Mouse (Mus musculus) liver, embryonic 15.5 days (tissue): ENCODE measurements around the gene Rbms3. TPM values are rescaled to one million over a fixed set of nuclear protein-coding genes. Genes with fewer than 3 reads are reported as not detected.

Experiments used
- ATAC-seq: fragments of 200-750 bp; cut with Nextera tagmentation; 2 replicates; pipeline ENCODE4 v1.8.0; 2017; ENCODE audit warnings: moderate number of reproducible peaks, mild to moderate bottlenecking, moderate library complexity; ENCODE audit not compliant: insufficient read depth
- H3K27ac ChIP-seq: fragments of 300-500 bp; sonication (generic); replicated peaks from 2 replicates; pipeline ENCODE4 v1.5.1; 2015; ENCODE audit warnings: mild to moderate bottlenecking, inconsistent platforms
- H3K27me3 ChIP-seq: fragments of 300-500 bp; sonication (generic); 2 replicates; pipeline ENCODE4 v1.6.1; 2015; ENCODE audit warnings: mild to moderate bottlenecking, inconsistent platforms
- H3K36me3 ChIP-seq: fragments of 300-500 bp; sonication (generic); replicated peaks from 2 replicates; pipeline ENCODE4 v1.6.1; 2015; ENCODE audit warnings: moderate library complexity, mild to moderate bottlenecking, inconsistent platforms
- H3K4me1 ChIP-seq: fragments of 300-500 bp; sonication (generic); replicated peaks from 2 replicates; pipeline ENCODE4 v1.6.1; 2015; ENCODE audit warnings: inconsistent platforms
- H3K4me2 ChIP-seq: fragments of 300-500 bp; sonication (generic); 2 replicates; pipeline ENCODE4 v1.6.1; 2015; ENCODE audit warnings: moderate library complexity, mild to moderate bottlenecking, inconsistent platforms
- H3K4me3 ChIP-seq: fragments of 300-500 bp; sonication (generic); replicated peaks from 2 replicates; pipeline ENCODE4 v1.5.1; 2015; ENCODE audit warnings: mild to moderate bottlenecking, inconsistent platforms
- H3K9ac ChIP-seq: fragments of 300-500 bp; sonication (generic); 2 replicates; pipeline ENCODE4 v1.6.1; 2015; ENCODE audit warnings: moderate library complexity, mild to moderate bottlenecking, inconsistent platforms
- H3K9me3 ChIP-seq: fragments of 300-500 bp; sonication (generic); replicated peaks from 2 replicates; pipeline ENCODE4 v1.6.1; 2016; ENCODE audit warnings: inconsistent platforms
- WGBS: fragments of 180-500 bp; shearing (Covaris S2); methylation state at CpG from one replicate; pipeline ENCODE4 v1.1.7; 2015; ENCODE audit warnings: mixed read lengths; ENCODE audit not compliant: insufficient replicate concordance; 5-methylcytosine and 5-hydroxymethylcytosine counted together
- polyA plus RNA-seq: library from polyadenylated mRNA; unstranded; fragments of >200 nt; fragmentation: Nextera tagmentation; extraction: Ambion mirVana; gene quantifications from 2 replicates; pipeline ENCODE4 v1.2.1, GENCODE M21; 2015

The Rbms3 gene
- polyA plus RNA-seq, 1 experiment from 2014 or later = 3.0 TPM

GRCm38 (mm10) chr9:116596046-116596445 lies 1033.7 kb downstream of the Rbms3 start:
- H3K9ac ChIP-seq = no peak overlapping the region
- no peak overlapping the region for H3K27ac ChIP-seq
- H3K9me3 ChIP-seq = no peaks in the 10 kb centered on the region
- no peaks in the 10 kb centered on the region for H3K36me3 ChIP-seq
- WGBS = 83% methylated on average over 10 of the region's 10 CpGs
- ATAC-seq = no peak
- no peaks in the 10 kb centered on the region for H3K4me1 ChIP-seq
- no peak overlapping the region for H3K4me2 ChIP-seq
- H3K27me3 ChIP-seq = no peaks in the 10 kb centered on the region
- H3K4me3 ChIP-seq = no peak overlapping the region

GRCm38 (mm10) chr9:116592486-116592885 lies 1037.2 kb downstream of the Rbms3 start:
- no peaks in the 10 kb centered on the region for H3K9me3 ChIP-seq
- WGBS = 58% methylated on average over 4 of the region's 4 CpGs
- H3K27ac ChIP-seq = no peak overlapping the region
- H3K4me1 ChIP-seq = no peaks in the 10 kb centered on the region
- no peaks in the 10 kb centered on the region for H3K36me3 ChIP-seq
- no peak overlapping the region for H3K9ac ChIP-seq
- no peak overlapping the region for H3K4me2 ChIP-seq
- ATAC-seq = no peak
- no peak overlapping the region for H3K4me3 ChIP-seq
- H3K27me3 ChIP-seq = no peaks in the 10 kb centered on the region

GRCm38 (mm10) chr9:116591071-116591470 lies 1038.6 kb downstream of the Rbms3 start:
- ATAC-seq = no peak
- no peak overlapping the region for H3K4me3 ChIP-seq
- no peaks in the 10 kb centered on the region for H3K4me1 ChIP-seq
- H3K27me3 ChIP-seq = no peaks in the 10 kb centered on the region
- H3K9ac ChIP-seq = no peak overlapping the region
- H3K9me3 ChIP-seq = no peaks in the 10 kb centered on the region
- H3K36me3 ChIP-seq = no peaks in the 10 kb centered on the region
- no peak overlapping the region for H3K4me2 ChIP-seq
- 72% methylated on average over 9 of the region's 9 CpGs for WGBS
- no peak overlapping the region for H3K27ac ChIP-seq

- 32% methylated on average over 2 of the region's 2 CpGs for WGBS
- no peaks in the 10 kb centered on the region for H3K9me3 ChIP-seq
- no peaks in the 10 kb centered on the region for H3K27me3 ChIP-seq
- no peak overlapping the region for H3K9ac ChIP-seq
- no peaks in the 10 kb centered on the region for H3K36me3 ChIP-seq
- ATAC-seq = no peak
- H3K4me3 ChIP-seq = no peak overlapping the region
- H3K4me2 ChIP-seq = no peak overlapping the region
- H3K27ac ChIP-seq = no peak overlapping the region
- H3K4me1 ChIP-seq = no peaks in the 10 kb centered on the region
Measured at GRCm38 (mm10) chr9:116569680-116570079, 1060.0 kb downstream of the Rbms3 start.

GRCm38 (mm10) chr9:116566711-116567110 lies 1063.0 kb downstream of the Rbms3 start:
- H3K27me3 ChIP-seq = no peaks in the 10 kb centered on the region
- H3K36me3 ChIP-seq = no peaks in the 10 kb centered on the region
- no peak overlapping the region for H3K4me2 ChIP-seq
- H3K4me1 ChIP-seq = no peaks in the 10 kb centered on the region
- no peaks in the 10 kb centered on the region for H3K9me3 ChIP-seq
- no peak overlapping the region for H3K4me3 ChIP-seq
- ATAC-seq = no peak
- no peak overlapping the region for H3K9ac ChIP-seq
- WGBS = 58% methylated on average over 7 of the region's 7 CpGs
- no peak overlapping the region for H3K27ac ChIP-seq

- Histone ChIP-seq H3K36me3 (no peaks in the 10 kb centered on the region), H3K4me1 (no peaks in the 10 kb centered on the region), H3K27me3 (no peaks in the 10 kb centered on the region), H3K4me3 (no peak overlapping the region), H3K9me3 (no peaks in the 10 kb centered on the region), H3K27ac (no peak overlapping the region), H3K4me2 (no peak overlapping the region), H3K9ac (no peak overlapping the region)
- ATAC-seq = no peak
- WGBS = 77% methylated on average over 5 of the region's 5 CpGs
Measured at GRCm38 (mm10) chr9:116557781-116558180, 1071.9 kb downstream of the Rbms3 start.

GRCm38 (mm10) chr9:116556641-116557040 lies 1073.1 kb downstream of the Rbms3 start:
- Histone ChIP-seq H3K4me2 (no peak overlapping the region), H3K27ac (no peak overlapping the region), H3K9me3 (no peaks in the 10 kb centered on the region), H3K27me3 (no peaks in the 10 kb centered on the region), H3K9ac (no peak overlapping the region), H3K4me3 (no peak overlapping the region), H3K36me3 (no peaks in the 10 kb centered on the region), H3K4me1 (no peaks in the 10 kb centered on the region)
- WGBS = 56% methylated on average over 8 of the region's 8 CpGs
- no peak for ATAC-seq

GRCm38 (mm10) chr9:116553181-116553580 lies 1076.5 kb downstream of the Rbms3 start:
- Histone ChIP-seq H3K4me2 (no peak overlapping the region), H3K4me3 (no peak overlapping the region), H3K27me3 (no peaks in the 10 kb centered on the region), H3K9ac (no peak overlapping the region), H3K36me3 (no peaks in the 10 kb centered on the region), H3K27ac (no peak overlapping the region), H3K9me3 (no peaks in the 10 kb centered on the region), H3K4me1 (no peaks in the 10 kb centered on the region)
- ATAC-seq = no peak
- 46% methylated on average over 3 of the region's 3 CpGs for WGBS

- Histone ChIP-seq H3K4me2 (no peak overlapping the region), H3K27me3 (no peaks in the 10 kb centered on the region; the same call in 1 of the 2 replicates), H3K27ac (no peak overlapping the region), H3K4me3 (no peak overlapping the region), H3K36me3 (no peaks in the 10 kb centered on the region), H3K4me1 (no peaks in the 10 kb centered on the region), H3K9me3 (no peaks in the 10 kb centered on the region), H3K9ac (no peak overlapping the region)
- no peak for ATAC-seq
- 76% methylated on average over 4 of the region's 4 CpGs for WGBS
Measured at GRCm38 (mm10) chr9:116546156-116546555, 1083.6 kb downstream of the Rbms3 start.

- ATAC-seq = no peak
- Histone ChIP-seq H3K27ac (no peak overlapping the region), H3K4me1 (no peaks in the 10 kb centered on the region), H3K4me2 (no peak overlapping the region), H3K4me3 (no peak overlapping the region), H3K27me3 (no peaks in the 10 kb centered on the region; the same call in 1 of the 2 replicates), H3K9ac (no peak overlapping the region), H3K9me3 (no peaks in the 10 kb centered on the region), H3K36me3 (no peaks in the 10 kb centered on the region)
- WGBS = 72% methylated on average over 4 of the region's 4 CpGs
Measured at GRCm38 (mm10) chr9:116542793-116543192, 1086.9 kb downstream of the Rbms3 start.

- H3K27me3 ChIP-seq = no peaks in the 10 kb centered on the region; the same call in 1 of the 2 replicates
- no peak overlapping the region for H3K27ac ChIP-seq
- no peak for ATAC-seq
- no peaks in the 10 kb centered on the region for H3K9me3 ChIP-seq
- H3K4me1 ChIP-seq = no peaks in the 10 kb centered on the region
- no peaks in the 10 kb centered on the region for H3K36me3 ChIP-seq
- no peak overlapping the region for H3K9ac ChIP-seq
- H3K4me2 ChIP-seq = no peak overlapping the region
- 41% methylated on average over 7 of the region's 7 CpGs for WGBS
- no peak overlapping the region for H3K4me3 ChIP-seq
Measured at GRCm38 (mm10) chr9:116541976-116542375, 1087.7 kb downstream of the Rbms3 start.

GRCm38 (mm10) chr9:116535709-116536108 lies 1094.0 kb downstream of the Rbms3 start:
- Histone ChIP-seq H3K4me2 (no peak overlapping the region), H3K4me3 (no peak overlapping the region), H3K27ac (no peak overlapping the region), H3K9ac (no peak overlapping the region), H3K9me3 (no peaks in the 10 kb centered on the region), H3K4me1 (no peaks in the 10 kb centered on the region), H3K27me3 (no peaks in the 10 kb centered on the region), H3K36me3 (no peaks in the 10 kb centered on the region)
- ATAC-seq = no peak
- 47% methylated on average over 3 of the region's 3 CpGs for WGBS
